ENCODE assay signal across 8 mouse cellular contexts in the genomic region with DNA sequence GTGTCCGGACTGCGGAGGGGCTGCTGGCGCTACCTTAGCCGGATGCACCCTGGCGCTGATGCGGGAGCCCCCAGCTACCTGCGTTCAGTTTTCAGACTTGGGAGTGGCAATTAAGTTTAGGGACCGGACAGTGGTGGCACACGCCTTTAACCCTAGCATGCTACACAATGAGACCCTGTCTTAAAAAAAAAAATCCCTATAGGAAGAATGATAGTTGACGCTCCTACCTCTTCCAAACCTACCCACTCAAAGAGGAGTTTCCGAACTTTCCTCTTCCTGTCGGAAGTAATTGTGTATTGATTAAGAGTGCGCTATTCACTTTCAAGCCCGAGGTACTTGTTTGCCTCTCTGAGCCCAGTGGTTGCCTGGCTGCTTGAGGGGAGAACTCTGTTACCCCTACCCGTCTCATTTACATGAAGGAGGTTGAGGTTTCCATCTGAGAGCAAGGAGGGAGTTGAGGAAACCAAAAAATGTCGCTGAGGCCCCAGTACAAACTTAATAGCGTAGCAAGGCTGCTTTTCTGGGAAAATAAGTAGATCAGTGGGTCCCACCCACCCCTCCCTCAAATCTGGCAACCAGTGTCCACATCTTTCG. TPM values are rescaled to one million over a fixed set of nuclear protein-coding genes. Genes with fewer than 3 reads are reported as not detected.
DNase-seq lines count a peak whose midpoint lies in the region; ATAC-seq and TF ChIP-seq lines count a peak whose summit lies in the region.

No protein-coding gene starts in this region.

- under 1% methylated on average over 18 of the region's 18 CpGs for WGBS in embryonic facial prominence, embryonic 11.5 days
- 3% methylated on average over 18 of the region's 18 CpGs for WGBS in midbrain, postnatal 0 days

- H3K4me3 ChIP-seq in layer of hippocampus, adult 2 months, result peak overlapping the region; percentile 69
- H3K4me3 ChIP-seq in embryonic facial prominence, embryonic 11.5 days (ENCODE audit: low read depth, low read length), result peak overlapping the region; percentile 86
- peak overlapping the region; percentile 75 for H3K4me3 ChIP-seq in midbrain, postnatal 0 days (ENCODE audit: low read depth, low read length)

- H3K9ac ChIP-seq in embryonic facial prominence, embryonic 11.5 days (replicated peaks; ENCODE audit: low read length), result peak overlapping the region; percentile 84
- no peak overlapping the region for H3K9ac ChIP-seq in midbrain, postnatal 0 days (replicated peaks; ENCODE audit: low read length, poor library complexity, severe bottlenecking)

- no peaks in the 10 kb centered on the region for H3K9me3 ChIP-seq in embryonic facial prominence, embryonic 11.5 days (replicated peaks; ENCODE audit: control insufficient read depth, low read length)
- H3K9me3 ChIP-seq in midbrain, postnatal 0 days (ENCODE audit: low read length), result no peaks in the 10 kb centered on the region

- peak overlapping the region; percentile 88 for H3K27ac ChIP-seq in layer of hippocampus, adult 2 months
- peak overlapping the region; percentile 84 for H3K27ac ChIP-seq in embryonic facial prominence, embryonic 11.5 days (replicated peaks; ENCODE audit: low read depth, low read length)
- H3K27ac ChIP-seq in midbrain, postnatal 0 days (ENCODE audit: low read depth, low read length), result 0 out of 2 replicates have a peak overlapping the region, but pooled peaks have one; percentile 47

- H3K4me1 ChIP-seq in embryonic facial prominence, embryonic 11.5 days (ENCODE audit: control insufficient read depth, insufficient read depth, low read length), result peaks cover 8% of the 10 kb centered on the region; the same call in 1 of the 2 replicates
- H3K4me1 ChIP-seq in midbrain, postnatal 0 days (ENCODE audit: insufficient read depth, low read length), result no peaks in the 10 kb centered on the region; the same call in none of the 2 replicates

- H3K36me3 ChIP-seq in embryonic facial prominence, embryonic 11.5 days (replicated peaks; ENCODE audit: control insufficient read depth, insufficient read depth, low read depth, low read length), result no peaks in the 10 kb centered on the region
- no peaks in the 10 kb centered on the region for H3K36me3 ChIP-seq in midbrain, postnatal 0 days (ENCODE audit: insufficient read depth, low read length)

- DNase-seq in layer of hippocampus, adult 2 months (ENCODE audit: low spot score in 2 of 2), result no peak
- DNase-seq in layer of hippocampus, postnatal 10 days (ENCODE audit: low spot score in 2 of 2), result no peak
- DNase-seq in embryonic facial prominence, embryonic 11.5 days (ENCODE audit: low spot score), result no peak
- peak; percentile 35 for DNase-seq in induced T-regulatory cell, adult 2 months (ENCODE audit: low read depth)
- DNase-seq in midbrain, postnatal 0 days (ENCODE audit: low spot score), result no peak
- no peak for DNase-seq in spleen, postnatal 10 days (ENCODE audit: low spot score in 2 of 2)
- DNase-seq in layer of hippocampus, adult 8-10 months (ENCODE audit: low spot score in 2 of 2), result no peak
- no peak for DNase-seq in natural killer cell, adult 2 months (ENCODE audit: low spot score in 2 of 2)

- H3K27me3 ChIP-seq in embryonic facial prominence, embryonic 11.5 days (ENCODE audit: control insufficient read depth, insufficient read depth, low read length), result no peaks in the 10 kb centered on the region
- peaks cover 32% of the 10 kb centered on the region for H3K27me3 ChIP-seq in midbrain, postnatal 0 days (ENCODE audit: insufficient read depth, low read length)

- TF ChIP-seq CTCF in layer of hippocampus, adult 2 months (conservative IDR thresholded peaks at IDR 0.05), result no peak
- no peak for TF ChIP-seq CTCF in midbrain, postnatal 0 days (IDR thresholded peaks at IDR 0.05)

- no peak for ATAC-seq in embryonic facial prominence, embryonic 11.5 days (replicated peaks; ENCODE audit: insufficient number of reproducible peaks, low FRiP score, low TSS enrichment, low read depth)
- no peak for ATAC-seq in midbrain, postnatal 0 days (ENCODE audit: low FRiP score)

- peak overlapping the region; percentile 66 for H3K4me2 ChIP-seq in embryonic facial prominence, embryonic 11.5 days (ENCODE audit: low read depth, low read length)
- H3K4me2 ChIP-seq in midbrain, postnatal 0 days (ENCODE audit: low read depth, low read length, poor library complexity, severe bottlenecking), result peak overlapping the region; percentile 99

RNA-seq across cellular contexts. Expression of a gene that starts 1.1 kb away (rescaled TPM):
- total RNA-seq in layer of hippocampus, adult 2 months (2021), result 10 to 100 TPM; 40.2 to 40.5 TPM
- total RNA-seq in layer of hippocampus, postnatal 10 days (2021), result 10 to 100 TPM; 33.7 to 37.6 TPM
- 77.7 and 80.3 TPM in 2 replicates for polyA plus RNA-seq in embryonic facial prominence, embryonic 11.5 days (2014; fragmentation: Nextera tagmentation; extraction: Ambion mirVana)
- 49.8 and 51.0 TPM in 2 replicates for total RNA-seq in midbrain, postnatal 0 days (2014; rRNA removed)
- polyA plus RNA-seq in midbrain, postnatal 0 days (2015; fragmentation: Nextera tagmentation; extraction: Ambion mirVana), result 22.9 and 24.3 TPM in 2 replicates
- 100 to 1,000 TPM in 1 of 4 experiments, 10 to 100 TPM in 3; 39.4 to 114 (median 64.9) TPM for total RNA-seq in layer of hippocampus, adult 8-10 months (2022)

RNA-seq across cellular contexts. Expression of a gene that starts 36.8 kb away (rescaled TPM):
- not detected for total RNA-seq in layer of hippocampus, adult 2 months (2021)
- under 1 TPM in 1 of 2 experiments, not detected in 1; 0.11 TPM for total RNA-seq in layer of hippocampus, postnatal 10 days (2021)
- polyA plus RNA-seq in embryonic facial prominence, embryonic 11.5 days (2014; fragmentation: Nextera tagmentation; extraction: Ambion mirVana), result 0.21 and 0.34 TPM in 2 replicates
- total RNA-seq in midbrain, postnatal 0 days (2014; rRNA removed), result 0.05 TPM in 1 of 2 replicates, not detected in the other
- not detected in 2 replicates for polyA plus RNA-seq in midbrain, postnatal 0 days (2015; fragmentation: Nextera tagmentation; extraction: Ambion mirVana)
- not detected for total RNA-seq in layer of hippocampus, adult 8-10 months (2022)
